ENCODE assay signal across 8 mouse cellular contexts in genomic region chr6:35567755-35568154, GRCm38 (mm10). TPM values are rescaled to one million over a fixed set of nuclear protein-coding genes. Genes with fewer than 3 reads are reported as not detected.
A peak's percentile ranks its signal among the peaks of the same experiment; 100 is the strongest.
DNase-seq lines count a peak whose midpoint lies in the region.

No protein-coding gene starts in this region.

- peak; percentile 50 to 70 for DNase-seq in heart, postnatal 10 days
- no peak for DNase-seq in heart, postnatal 25 days (ENCODE audit: low spot score)
- DNase-seq in urinary bladder, postnatal 14 days (ENCODE audit: low spot score) = peak; percentile 46
- DNase-seq in urinary bladder, adult 2 months (ENCODE audit: low spot score) = no peak
- peak; percentile 25 for DNase-seq in c-Kit-positive CD71-negative TER-119-negative erythroid progenitor cells, embryonic 14.5 days (ENCODE audit: low read depth)
- peak; percentile 53 for DNase-seq in layer of hippocampus, adult 9-11 months
- DNase-seq in right cerebral cortex, postnatal 4 days = peak; percentile 13
- no peak for DNase-seq in ovary, adult 18-20 months (ENCODE audit: low spot score)

- intact Hi-C loops in heart, postnatal 10 days (cut with DNase I) = loop anchor here (1.0 to 5.0 kb wide), 3 partner anchors 186 to 1480 kb away; no protein-coding TSS in a partner anchor
- intact Hi-C loops in heart, postnatal 25 days (cut with DNase I) = loop anchor here (1.0 to 5.0 kb wide), 2 partner anchors 186 to 315 kb away; no protein-coding TSS in a partner anchor

RNA-seq across cellular contexts. Expression of gene Mtpn, which starts 28.1 kb away (rescaled TPM):
- 10 to 100 TPM; 72.6 to 75.4 TPM for total RNA-seq in heart, postnatal 10 days (2021)
- 10 to 100 TPM; 43.5 to 50.1 TPM for total RNA-seq in heart, postnatal 25 days (2021)
- polyA plus RNA-seq in urinary bladder, adult 2 months (2012; rRNA removed) = 67.1 and 79.6 TPM in 2 replicates

Comparison
In these comparisons a context has a peak if more than half of its experiments do, and no peak if none do; other contexts are left out.
1. DNase-seq: peak in heart, postnatal 10 days (2 of 2), urinary bladder, postnatal 14 days (single experiment), c-Kit-positive CD71-negative TER-119-negative erythroid progenitor cells, embryonic 14.5 days (single experiment), layer of hippocampus, adult 9-11 months (single experiment) and right cerebral cortex, postnatal 4 days (single experiment); none in heart, postnatal 25 days (single experiment), urinary bladder, adult 2 months (single experiment) and ovary, adult 18-20 months (single experiment).